Mouse (Mus musculus) liver, postnatal 0 days (tissue): ENCODE measurements around the gene Vars. TPM values are rescaled to one million over a fixed set of nuclear protein-coding genes. Genes with fewer than 3 reads are reported as not detected.
A peak's percentile ranks its signal among the peaks of the same experiment; 100 is the strongest.

Experiments
- ATAC-seq: fragments of 200-750 bp; cut with Nextera tagmentation; 2 replicates; pipeline ENCODE4 v1.8.0; 2017; ENCODE audit warnings: mild to moderate bottlenecking, moderate library complexity
- DNase-seq: peaks from one replicate; pipeline ENCODE4 v3.0.0-alpha.2; 2016
- H3K27ac ChIP-seq: fragments of 300-500 bp; sonication (generic); 2 replicates; pipeline ENCODE4 v1.5.1; 2014; ENCODE audit warnings: antibody characterized with exemption, moderate library complexity, mild to moderate bottlenecking, low read depth
- H3K27me3 ChIP-seq: fragments of 300-500 bp; sonication (generic); 2 replicates; pipeline ENCODE4 v1.6.1; 2014; ENCODE audit warnings: low read length, control low read depth, mixed read lengths; ENCODE audit not compliant: insufficient read depth
- H3K36me3 ChIP-seq: fragments of 300-500 bp; sonication (generic); replicated peaks from 2 replicates; pipeline ENCODE4 v1.6.1; 2014; ENCODE audit warnings: mild to moderate bottlenecking, control low read depth, low read length, moderate library complexity, mixed read lengths; ENCODE audit not compliant: insufficient read depth
- H3K4me1 ChIP-seq: fragments of 300-500 bp; sonication (generic); 2 replicates; pipeline ENCODE4 v1.6.1; 2014; ENCODE audit warnings: antibody characterized with exemption, mild to moderate bottlenecking, control low read depth; ENCODE audit not compliant: insufficient read depth
- H3K4me2 ChIP-seq: fragments of 300-500 bp; sonication (generic); 2 replicates; pipeline ENCODE4 v1.6.1; 2014; ENCODE audit warnings: low read depth, mild to moderate bottlenecking, low read length, moderate library complexity, mixed read lengths
- H3K4me3 ChIP-seq: fragments of 300-500 bp; sonication (generic); 2 replicates; pipeline ENCODE4 v1.5.1; 2014; ENCODE audit warnings: low read depth, low read length
- H3K9ac ChIP-seq: fragments of 300-500 bp; sonication (generic); replicated peaks from 2 replicates; pipeline ENCODE4 v1.6.1; 2014; ENCODE audit warnings: mild to moderate bottlenecking, moderate library complexity
- H3K9me3 ChIP-seq: fragments of 300-500 bp; sonication (generic); 2 replicates; pipeline ENCODE4 v1.6.1; 2016; ENCODE audit warnings: mild to moderate bottlenecking, control low read depth, low read length, mixed read lengths
- CTCF ChIP-seq: sonication (generic); IDR thresholded peaks from 2 replicates; pipeline ENCODE4 v1.5.1; 2016; ENCODE audit warnings: antibody characterized with exemption, low read depth
- EP300 ChIP-seq: IDR thresholded peaks from 2 replicates; pipeline ENCODE4 v1.6.1; 2016; ENCODE audit warnings: antibody characterized with exemption, low read depth, mild to moderate bottlenecking
- WGBS: fragments of 180-500 bp; shearing (Covaris S2); extraction: QIAGEN DNeasy Blood & Tissue Kit; methylation state at CpG from one replicate; pipeline ENCODE4 v1.1.7; 2014; ENCODE audit not compliant: insufficient replicate concordance; 5-methylcytosine and 5-hydroxymethylcytosine counted together
- polyA plus RNA-seq: library from polyadenylated mRNA; unstranded; fragments of >200 nt; fragmentation: Nextera tagmentation; extraction: Ambion mirVana; gene quantifications from 2 replicates; pipeline ENCODE4 v1.2.1, GENCODE M21; 2015

Gene Vars
- polyA plus RNA-seq, 1 experiment from 2014 or later = 43.8 TPM

- ATAC-seq (peak; percentile 78), DNase-seq (peak; percentile 36)
- TF ChIP-seq CTCF (no peak), EP300 (peak; percentile 94)
- no peaks in the 10 kb centered on the region for H3K36me3 ChIP-seq
- WGBS = 24% methylated on average over 6 of the region's 6 CpGs
- no peak overlapping the region; the same call in 1 of the 2 replicates for H3K9ac ChIP-seq
- H3K4me3 ChIP-seq = no peak overlapping the region
- H3K4me1 ChIP-seq = peaks cover 25% of the 10 kb centered on the region
- peak overlapping the region; percentile 53 for H3K27ac ChIP-seq
- H3K4me2 ChIP-seq = peak overlapping the region; percentile 43
- 0 out of 2 replicates have a peak, but pooled peaks cover 3% of the 10 kb centered on the region for H3K27me3 ChIP-seq
- H3K9me3 ChIP-seq = no peaks in the 10 kb centered on the region
Measured at GRCm38 (mm10) chr17:35021842-35022477, 21.2 kb downstream of the Vars start.

- Histone ChIP-seq H3K9me3 (no peaks in the 10 kb centered on the region), H3K4me1 (peaks cover 25% of the 10 kb centered on the region), H3K9ac (no peak overlapping the region), H3K4me2 (no peak overlapping the region), H3K27me3 (0 out of 2 replicates have a peak, but pooled peaks cover 3% of the 10 kb centered on the region), H3K27ac (peak overlapping the region; percentile 53; the same call in 1 of the 2 replicates), H3K36me3 (no peaks in the 10 kb centered on the region), H3K4me3 (no peak overlapping the region)
- DNase-seq (peak; percentile 12), ATAC-seq (no peak)
- TF ChIP-seq EP300 (no peak), CTCF (no peak)
- 83% methylated on average over 8 of the region's 8 CpGs for WGBS
Measured at GRCm38 (mm10) chr17:35022541-35023060, 21.8 kb downstream of the Vars start.

DNA sequence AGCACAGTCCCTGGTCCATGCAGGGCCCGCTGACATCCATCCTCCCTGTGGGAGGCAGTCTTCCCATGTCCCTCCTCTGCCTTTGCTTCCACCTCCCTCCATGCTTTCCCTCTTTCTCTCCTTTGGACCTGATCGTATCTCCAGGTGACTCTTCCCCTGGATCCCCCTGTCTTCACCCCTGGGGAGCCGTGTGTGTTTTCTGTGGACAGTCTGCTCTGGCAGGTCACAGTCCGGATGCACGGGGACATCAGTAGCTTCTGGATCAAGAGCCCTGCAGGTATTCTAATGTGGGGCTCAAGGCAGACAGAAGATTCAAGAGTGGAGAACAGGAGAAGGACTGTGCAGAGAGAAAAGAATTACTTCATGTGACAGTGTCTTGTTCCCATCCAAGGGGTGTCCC is 22.4 kb downstream of the Vars start:
- Histone ChIP-seq H3K4me2 (peak overlapping the region; percentile 27; the same call in 1 of the 2 replicates), H3K27ac (0 out of 2 replicates have a peak overlapping the region, but pooled peaks have one; percentile 2), H3K4me1 (peaks cover 25% of the 10 kb centered on the region), H3K4me3 (no peak overlapping the region), H3K9me3 (no peaks in the 10 kb centered on the region), H3K27me3 (0 out of 2 replicates have a peak, but pooled peaks cover 3% of the 10 kb centered on the region), H3K36me3 (no peaks in the 10 kb centered on the region), H3K9ac (no peak overlapping the region)
- DNase-seq (peak; percentile 12), ATAC-seq (no peak)
- WGBS = 78% methylated on average over 5 of the region's 5 CpGs
- TF ChIP-seq EP300 (no peak), CTCF (no peak; the same call in 1 of the 2 replicates)

DNA sequence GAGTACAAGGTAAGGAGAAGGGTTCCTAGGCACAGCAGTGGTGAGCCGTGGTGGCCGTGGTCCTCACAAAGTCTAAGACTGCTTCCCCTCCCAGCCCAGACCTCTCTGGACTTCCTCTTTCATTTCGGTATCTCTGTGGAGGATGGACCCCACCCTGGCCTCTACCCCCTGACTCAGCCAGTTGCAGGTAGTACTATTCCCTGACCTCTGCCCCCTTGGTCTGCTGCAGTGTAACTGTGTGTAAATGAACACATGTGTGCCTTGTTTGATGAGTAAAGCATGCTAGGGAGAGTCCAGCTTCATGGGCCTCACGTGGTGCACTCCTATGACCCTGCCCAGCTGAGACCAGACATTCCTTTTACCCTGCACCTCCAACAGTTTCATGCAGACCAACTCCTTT is 23.0 kb downstream of the Vars start:
- Histone ChIP-seq H3K4me3 (no peak overlapping the region), H3K36me3 (no peaks in the 10 kb centered on the region), H3K4me2 (peak overlapping the region; percentile 27; the same call in 1 of the 2 replicates), H3K4me1 (peaks cover 25% of the 10 kb centered on the region), H3K27me3 (0 out of 2 replicates have a peak, but pooled peaks cover 3% of the 10 kb centered on the region), H3K9me3 (no peaks in the 10 kb centered on the region), H3K9ac (no peak overlapping the region), H3K27ac (0 out of 2 replicates have a peak overlapping the region, but pooled peaks have one; percentile 2)
- no peak for TF ChIP-seq CTCF
- TF ChIP-seq EP300 = no peak
- 19% methylated on average over 4 of the region's 4 CpGs for WGBS
- DNase-seq (peak; percentile 51), ATAC-seq (peak; percentile 70)

DNA sequence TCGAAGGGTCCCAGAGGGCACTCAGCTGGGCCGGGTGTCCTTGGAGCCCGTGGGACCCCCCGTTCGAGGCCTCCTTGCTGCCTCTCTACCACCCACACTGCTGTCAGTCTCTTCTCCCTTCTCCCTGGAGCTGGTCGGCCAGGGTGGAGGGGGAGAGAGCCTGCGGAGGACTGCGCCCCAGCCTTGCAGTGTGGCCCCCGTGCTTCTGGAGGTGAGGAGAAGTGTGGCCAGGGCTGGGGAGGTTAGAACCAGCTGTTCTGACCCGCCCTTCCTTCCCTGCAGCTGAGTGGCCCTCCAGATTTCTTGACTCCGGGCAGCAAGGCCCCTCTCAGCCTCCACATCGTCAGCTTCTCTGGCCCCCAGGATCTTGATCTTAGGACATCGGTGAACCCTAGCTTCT is 23.5 kb downstream of the Vars start:
- Histone ChIP-seq H3K9me3 (no peaks in the 10 kb centered on the region), H3K4me2 (no peak overlapping the region), H3K4me3 (no peak overlapping the region), H3K4me1 (peaks cover 26% of the 10 kb centered on the region), H3K36me3 (no peaks in the 10 kb centered on the region), H3K9ac (no peak overlapping the region), H3K27ac (0 out of 2 replicates have a peak overlapping the region, but pooled peaks have one; percentile 36), H3K27me3 (0 out of 2 replicates have a peak, but pooled peaks cover 3% of the 10 kb centered on the region)
- TF ChIP-seq CTCF = no peak
- TF ChIP-seq EP300 = no peak
- ATAC-seq (no peak), DNase-seq (peak; percentile 17)
- WGBS = 49% methylated on average over 13 of the region's 13 CpGs

DNA sequence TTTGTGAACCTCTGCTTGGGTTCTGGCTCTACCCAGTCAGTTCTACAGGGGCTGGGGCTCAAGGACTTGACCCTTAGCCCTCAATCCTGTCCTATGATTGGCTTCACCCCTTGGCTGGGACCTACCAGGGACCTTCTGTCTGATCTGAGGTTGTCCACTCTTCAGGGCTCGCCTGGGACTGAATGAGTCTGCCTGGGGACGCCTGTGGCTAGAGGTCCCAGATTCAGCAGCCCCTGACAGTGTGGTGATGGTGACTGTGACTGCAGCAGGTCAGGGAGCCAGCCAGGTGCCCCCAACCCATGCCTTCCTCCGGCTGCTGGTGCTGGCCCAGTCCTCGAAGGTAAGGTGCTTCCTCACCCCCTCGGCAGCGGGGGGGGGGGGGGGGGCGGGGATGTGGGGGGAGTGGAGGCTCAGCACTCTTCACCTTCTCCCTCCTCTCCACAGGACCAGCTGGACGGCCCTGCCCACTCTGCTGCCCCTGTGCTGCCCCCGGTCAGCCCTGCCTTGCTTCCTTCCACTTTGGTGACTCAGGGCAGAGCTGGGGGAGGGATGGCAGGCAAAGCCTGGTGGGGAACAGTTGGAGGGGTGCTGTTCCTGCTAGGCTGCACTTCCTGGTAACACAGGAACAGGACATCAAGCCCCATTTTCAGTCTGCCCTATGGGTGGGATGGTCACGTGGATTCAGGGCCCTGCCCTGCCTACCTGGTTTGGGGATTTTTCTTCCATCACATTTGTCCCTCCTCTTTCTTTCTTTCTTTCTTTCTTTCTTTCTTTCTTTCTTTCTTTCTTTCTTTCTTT is 24.1 kb downstream of the Vars start:
- H3K9ac ChIP-seq = no peak overlapping the region

More for the DNA sequence above, 24.1 kb downstream of the Vars start:
- TF ChIP-seq CTCF (no peak), EP300 (no peak)
- Histone ChIP-seq H3K4me1 (peaks cover 32% of the 10 kb centered on the region), H3K36me3 (no peaks in the 10 kb centered on the region), H3K27ac (0 out of 2 replicates have a peak overlapping the region, but pooled peaks have one; percentile 36), H3K9me3 (no peaks in the 10 kb centered on the region), H3K27me3 (0 out of 2 replicates have a peak, but pooled peaks cover 3% of the 10 kb centered on the region), H3K4me3 (no peak overlapping the region), H3K4me2 (0 out of 2 replicates have a peak overlapping the region, but pooled peaks have one; percentile 6)
- 58% methylated on average over 6 of the region's 10 CpGs for WGBS
- ATAC-seq (no peak), DNase-seq (peak; percentile 34)
